Mouse (Mus musculus): ENCODE measurements around the gene Zfp386.

Zfp386 gene

DNA sequence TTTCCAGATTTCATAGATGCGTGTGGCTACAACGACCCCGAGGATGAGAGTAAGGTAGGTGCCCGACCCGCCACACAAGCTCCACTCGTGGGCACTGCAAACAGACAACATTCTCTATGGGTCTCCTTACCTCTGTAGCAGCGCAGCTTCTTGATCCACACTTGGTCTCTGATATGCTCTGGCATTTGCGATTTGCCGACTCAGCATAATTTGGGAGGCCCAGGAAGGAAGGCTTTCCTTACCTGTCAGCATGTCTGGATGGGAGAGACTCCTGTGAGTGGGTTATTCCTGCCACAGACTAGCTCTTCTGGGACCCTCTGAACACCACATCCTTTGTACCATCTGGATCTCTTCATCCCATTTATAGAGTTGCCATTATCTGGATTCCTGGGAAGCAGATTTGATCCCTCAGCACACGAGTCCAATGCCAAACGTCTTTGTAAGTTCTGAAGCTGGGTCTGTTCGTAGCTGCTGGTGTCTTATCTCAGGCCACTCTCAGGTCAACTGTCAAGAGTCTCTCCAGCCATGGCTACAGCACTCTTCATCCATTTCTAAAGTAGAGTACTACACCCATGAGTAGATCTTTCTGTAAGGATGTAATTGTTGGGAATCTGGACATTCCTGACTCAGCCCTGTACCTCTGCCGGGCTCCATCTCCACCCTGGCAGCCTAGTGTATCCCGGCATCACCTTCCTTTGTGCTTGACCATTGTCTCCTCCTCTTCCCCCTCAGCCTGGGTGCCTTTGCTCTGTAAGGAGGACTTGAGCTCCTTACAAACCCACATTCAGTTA, 47.4 kb downstream of the Zfp386 start:
- ATAC-seq (ENCODE audit: low TSS enrichment), result no peak

DNA sequence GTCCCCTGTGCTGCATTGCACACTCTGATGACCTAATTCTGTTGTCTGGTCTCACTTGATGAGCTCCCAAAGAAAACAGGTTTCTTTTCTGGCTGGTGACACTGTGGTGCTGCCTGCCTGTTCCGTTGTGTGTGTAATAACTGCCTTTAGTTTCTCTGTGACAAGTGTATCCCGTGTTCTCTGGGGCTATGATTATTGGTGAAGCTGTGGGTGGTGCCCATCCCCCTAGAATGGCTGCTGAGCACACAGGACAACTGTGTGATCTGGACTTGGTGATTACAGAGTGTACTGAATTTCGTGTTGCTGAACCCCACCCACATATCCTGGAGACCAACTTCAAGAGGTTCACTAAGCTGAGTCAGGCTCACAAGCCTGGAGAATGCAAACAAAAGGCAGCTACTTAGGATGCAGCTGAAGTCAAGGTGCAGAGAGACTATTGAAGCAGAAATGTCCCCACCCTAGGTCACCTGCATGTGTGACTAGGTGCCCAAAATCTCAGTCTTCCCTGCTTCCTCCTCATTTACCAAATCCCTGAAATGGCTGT, 48.9 kb downstream of the Zfp386 start:
- ATAC-seq (ENCODE audit: low TSS enrichment), result no peak

DNA sequence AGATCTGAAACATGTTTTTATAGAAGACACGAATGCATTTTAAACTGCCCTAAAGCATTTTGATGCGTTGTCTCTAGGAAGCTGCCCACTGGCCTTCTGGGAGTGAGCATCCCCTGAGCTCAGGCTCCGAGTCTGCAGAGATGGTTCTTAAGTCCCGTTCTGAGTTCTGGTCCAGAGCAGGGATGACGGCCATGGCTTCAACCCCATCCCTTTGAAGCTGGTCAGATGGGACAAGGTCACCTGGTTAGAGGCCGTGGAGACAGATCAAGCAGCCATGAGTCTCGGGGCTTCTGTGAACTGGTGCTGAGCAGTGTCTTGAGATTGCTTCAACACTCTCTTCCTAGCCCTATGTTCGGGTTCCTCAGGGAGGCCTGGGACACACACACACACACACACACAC, 49.6 kb downstream of the Zfp386 start:
- no peak for ATAC-seq (ENCODE audit: low TSS enrichment)

DNA sequence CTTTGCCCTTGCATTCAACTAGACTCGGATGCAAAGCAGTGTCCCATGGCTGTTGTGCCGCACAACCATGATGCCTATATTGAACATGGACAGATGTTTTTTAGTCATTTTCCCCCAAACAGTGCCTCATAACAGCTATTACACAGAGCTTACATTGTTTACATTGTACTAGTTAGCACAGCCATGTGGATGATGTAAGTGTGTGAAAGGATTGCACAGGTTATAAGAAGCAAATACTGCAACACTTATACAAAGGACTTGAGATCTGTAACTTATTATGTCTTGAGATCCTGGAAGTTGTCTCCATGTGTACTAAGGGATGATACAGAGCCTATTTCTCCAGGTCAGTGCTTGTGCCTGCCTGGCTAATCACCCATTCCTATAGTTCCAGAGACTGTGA, 54.4 kb downstream of the Zfp386 start:
- no peak for ATAC-seq (ENCODE audit: low TSS enrichment)

DNA sequence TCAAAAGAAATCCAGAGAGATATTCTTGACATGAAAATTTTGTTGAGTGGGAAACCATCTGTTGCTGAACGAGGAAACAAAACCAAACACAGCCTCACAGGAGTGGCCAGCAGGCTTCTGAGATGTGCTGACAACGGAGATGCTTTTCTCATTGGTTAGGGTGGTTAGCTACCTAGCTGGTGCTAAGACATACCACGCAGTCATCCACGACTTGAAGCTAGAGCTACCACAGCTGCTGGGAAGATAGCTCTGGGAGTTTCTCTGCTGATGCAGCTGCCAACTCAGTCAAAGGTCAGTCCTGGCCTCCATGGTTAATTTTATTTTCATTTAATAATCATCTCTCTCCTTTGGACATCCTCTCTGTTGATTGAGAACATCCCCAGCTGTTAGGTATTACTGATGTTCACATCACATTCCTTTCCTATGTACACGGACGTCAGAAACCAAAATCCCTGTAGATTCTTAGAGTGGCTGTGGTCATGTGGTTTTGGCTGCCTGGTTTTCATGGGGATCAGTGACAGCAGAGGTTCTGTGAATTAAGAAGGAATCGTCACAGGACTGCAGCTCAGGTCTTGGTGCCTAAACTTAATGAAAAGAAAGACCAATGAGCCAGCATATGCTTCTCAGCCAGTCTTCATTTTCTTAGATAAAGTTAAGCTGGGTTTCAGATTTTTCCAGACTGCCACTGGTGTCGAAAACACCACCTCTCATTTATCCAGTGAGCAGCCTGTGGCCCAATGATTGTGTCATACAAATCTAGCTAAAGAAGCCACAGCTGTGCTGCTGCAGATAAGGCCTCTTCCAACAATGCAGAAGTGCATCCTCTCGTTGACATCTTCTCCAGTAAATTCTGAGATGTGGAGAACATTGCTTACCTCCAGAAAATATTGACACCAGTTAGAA, 62.2 kb downstream of the Zfp386 start:
- peak; percentile 62; the same call in 1 of the 2 replicates for ATAC-seq (ENCODE audit: low TSS enrichment)

DNA sequence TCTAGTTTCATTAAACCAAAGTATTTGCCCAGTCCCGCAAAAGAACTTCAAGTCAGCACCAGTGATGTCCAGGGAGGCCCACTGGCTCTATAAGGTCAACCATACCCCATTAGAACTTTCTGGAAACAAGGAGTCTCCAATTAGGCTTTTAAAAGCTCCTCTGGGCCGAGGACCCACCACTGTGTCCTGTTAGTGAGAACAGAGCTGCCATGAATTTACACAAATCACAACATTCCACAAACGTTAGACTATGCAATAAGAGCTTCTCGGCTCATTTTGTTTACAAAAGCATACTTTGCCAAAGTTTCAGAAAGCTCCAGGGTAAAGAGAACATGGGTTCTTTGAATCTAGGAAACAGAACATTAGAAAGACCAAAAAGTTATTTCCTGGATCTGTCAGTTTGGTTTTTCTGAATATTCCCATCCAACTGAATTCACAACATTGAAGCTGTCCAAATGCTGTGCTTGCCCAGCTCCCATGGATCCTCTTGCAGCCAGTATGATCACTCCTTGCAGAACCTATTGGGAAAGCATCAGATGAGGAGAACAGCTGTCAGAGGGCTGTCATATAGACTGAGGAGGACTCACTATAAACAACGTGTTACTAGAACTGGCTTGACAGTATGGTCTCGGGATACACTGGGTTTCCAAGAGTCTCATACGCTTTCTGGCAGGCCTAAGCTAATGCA, 63.6 kb downstream of the Zfp386 start:
- ATAC-seq (ENCODE audit: low TSS enrichment), result no peak

Measured in frontal cortex, adult (tissue).